Mouse (Mus musculus): ENCODE results near the gene 4933409G03Rik. TPM values are rescaled to one million over a fixed set of nuclear protein-coding genes. Genes with fewer than 3 reads are reported as not detected.
"Not testable (repeated sequence)": the region's sequence is repeated elsewhere in the genome, so short reads cannot be mapped to it uniquely, and the experiment has no call there.

Gene 4933409G03Rik
- not detected in 2 replicates for polyA plus RNA-seq (2015; fragmentation: Nextera tagmentation; extraction: Ambion mirVana)

DNA sequence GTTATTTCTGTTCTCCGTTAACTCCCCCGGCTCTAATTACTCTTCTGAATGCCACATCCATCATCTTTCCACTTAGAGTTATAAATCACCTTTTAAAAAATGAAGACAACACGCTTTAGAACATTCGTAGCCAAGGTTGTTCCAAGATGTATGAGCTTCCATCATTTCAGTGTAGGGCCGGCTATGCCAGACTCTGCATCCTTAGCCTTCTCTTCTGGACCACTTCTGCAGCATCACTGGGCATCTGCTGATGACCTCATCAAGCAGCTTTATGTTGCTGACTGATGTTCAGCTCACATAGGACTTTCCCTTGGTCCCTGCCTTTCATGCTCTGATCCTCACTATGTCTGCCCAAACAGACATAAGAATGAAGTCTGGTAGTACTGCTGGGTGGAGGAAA, at the start of gene 4933409G03Rik:
Gene 4933409G03Rik, plus strand, starts transcription at position 301 of the 400 bp plus-strand sequence.
- no peak for DNase-seq (ENCODE audit: low spot score)

DNA sequence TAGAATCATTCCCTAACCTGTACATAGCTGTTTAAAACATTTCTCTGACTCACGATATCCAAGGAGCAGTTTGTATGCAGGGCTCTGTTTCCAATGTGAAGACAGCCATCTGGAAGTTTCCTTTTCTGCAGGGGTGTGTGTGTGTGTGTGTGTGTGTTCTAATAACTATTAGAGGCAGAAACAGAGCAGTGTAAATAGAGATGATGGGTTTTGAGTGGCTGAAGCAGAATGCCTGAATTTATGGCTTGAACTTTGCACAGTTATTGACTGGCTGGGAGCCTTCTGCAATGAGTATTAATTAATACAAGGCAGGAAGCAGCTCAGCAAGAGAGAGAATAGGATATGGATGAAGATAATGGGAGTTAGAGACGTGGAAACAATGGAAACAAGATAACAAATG, 38.0 kb upstream of the 4933409G03Rik start:
- DNase-seq (ENCODE audit: low spot score) = no peak

DNA sequence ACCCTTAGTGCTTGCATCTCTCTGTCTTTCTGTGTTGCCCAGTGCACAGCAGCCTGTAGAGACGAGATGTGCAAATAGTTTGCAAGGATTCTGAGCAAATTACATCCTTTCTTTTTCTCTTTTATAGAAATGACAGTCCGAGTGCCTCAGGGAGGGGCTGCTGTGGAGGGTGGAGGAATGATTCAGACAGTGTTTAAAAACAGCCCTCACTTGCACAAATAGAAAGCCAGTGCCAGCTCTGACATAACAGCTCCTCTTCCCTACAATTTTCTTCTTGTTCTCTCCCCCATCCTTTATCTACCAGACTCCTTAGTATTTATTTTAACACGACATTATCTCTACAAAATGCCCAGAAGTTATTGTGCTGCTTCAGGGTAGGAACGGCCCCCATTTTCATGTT, 21.4 kb upstream of the 4933409G03Rik start:
- no peak for DNase-seq (ENCODE audit: low spot score)

DNA sequence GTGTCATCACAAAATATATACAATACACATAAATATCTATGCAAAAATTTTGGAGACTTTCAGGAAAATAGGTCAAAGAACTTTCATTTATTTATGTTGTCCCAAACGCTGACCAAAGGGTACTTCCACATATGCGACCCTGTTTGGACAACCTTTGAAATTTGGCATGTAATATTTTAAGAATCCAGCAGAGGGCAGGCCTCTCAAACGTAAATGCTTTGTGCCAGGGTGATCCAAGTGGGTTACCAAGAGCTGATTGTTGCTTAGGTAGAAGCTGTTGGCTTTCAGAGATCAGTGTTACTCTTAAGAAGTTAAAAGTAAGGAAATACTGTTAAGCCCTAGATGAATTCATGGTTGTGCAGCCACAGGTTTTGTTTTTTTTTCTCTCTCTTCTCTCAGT, 18.9 kb upstream of the 4933409G03Rik start:
- DNase-seq (ENCODE audit: low spot score) = peak; percentile 46

DNA sequence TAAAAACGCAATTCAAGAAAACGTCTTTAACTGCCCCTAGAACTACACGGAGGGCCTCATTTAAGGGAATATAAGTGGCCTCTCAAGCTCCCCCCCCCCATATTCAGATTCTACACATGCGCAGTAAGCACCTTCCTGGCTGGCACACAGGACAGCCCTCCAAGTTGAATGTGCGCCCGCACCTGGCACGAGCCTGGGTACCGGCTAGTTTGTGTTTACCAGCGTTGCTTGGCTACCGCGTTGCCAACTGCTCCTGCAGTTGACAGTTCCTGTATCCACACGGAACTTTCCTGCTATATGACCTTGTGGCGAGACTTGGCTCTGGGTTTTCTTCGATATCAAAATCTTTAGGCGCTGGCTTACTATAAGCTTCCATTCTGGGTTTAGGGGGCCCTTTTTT, 13.9 kb upstream of the 4933409G03Rik start:
- DNase-seq (ENCODE audit: low spot score) = no peak

DNA sequence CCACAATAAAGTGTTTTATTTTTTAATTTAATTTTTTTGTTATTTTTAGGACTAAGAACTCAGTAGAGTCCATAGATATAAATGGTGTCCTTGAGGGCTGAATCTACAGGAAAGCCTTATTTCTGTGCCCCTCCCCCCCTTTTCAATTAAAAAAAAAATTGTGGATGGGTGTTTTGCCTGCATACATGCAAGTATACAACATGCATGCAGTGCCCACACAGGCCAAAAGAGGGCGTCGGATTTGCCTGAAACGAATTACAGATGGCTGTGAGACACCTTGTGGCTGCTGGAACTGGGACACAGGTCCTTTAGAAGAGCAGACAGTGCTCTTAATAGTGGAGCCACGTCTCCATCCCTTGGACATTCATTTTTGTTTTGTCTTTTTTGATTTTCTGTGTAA, 9.9 kb upstream of the 4933409G03Rik start:
- peak; percentile 49 for DNase-seq (ENCODE audit: low spot score)

DNA sequence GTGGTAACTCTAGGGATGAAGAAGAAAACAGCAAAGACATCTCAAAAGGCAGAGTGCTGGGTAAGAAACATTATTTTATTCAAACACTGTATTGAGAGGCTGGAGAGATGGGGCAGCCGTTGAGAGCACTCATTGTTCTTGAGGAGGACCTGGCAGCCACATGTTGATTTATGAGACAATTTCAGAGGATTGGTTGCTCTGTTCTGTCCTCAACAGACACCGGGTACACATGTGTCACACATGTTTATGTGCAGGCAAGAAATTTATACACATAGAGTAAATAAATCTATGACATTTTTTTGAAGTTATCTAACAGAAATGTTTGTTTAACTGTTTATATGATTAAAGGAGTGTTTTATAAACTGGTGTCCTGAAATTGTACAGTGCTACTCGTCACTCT, 10.6 kb downstream of the 4933409G03Rik start:
- no peak for DNase-seq (ENCODE audit: low spot score)

DNA sequence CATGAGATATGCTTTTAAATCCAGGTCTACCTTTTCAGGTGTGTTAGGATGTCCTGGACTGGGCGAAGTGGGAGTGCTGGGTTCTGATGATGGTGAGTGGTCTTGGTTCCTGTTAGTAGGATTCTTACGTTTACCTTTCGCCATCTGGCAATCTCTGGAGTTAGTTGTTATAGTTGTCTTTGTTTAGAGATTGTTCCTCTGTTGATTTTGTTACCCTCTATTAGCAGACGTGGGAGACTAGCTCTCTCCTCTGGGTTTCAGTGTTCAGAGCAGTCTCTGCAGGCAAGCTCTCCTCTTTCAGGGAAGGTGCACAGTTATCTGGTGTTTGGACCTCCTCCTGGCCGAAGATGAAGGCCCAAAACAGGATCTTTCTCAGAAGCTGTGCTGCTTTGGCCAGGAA, 74.0 kb downstream of the 4933409G03Rik start, which contains the start of gene 4932414N04Rik:
Gene 4932414N04Rik, plus strand, starts transcription at position 301 of the 400 bp plus-strand sequence.
- DNase-seq (ENCODE audit: low spot score) = not testable (repeated sequence)

Other genes starting within 250 kb of the 4933409G03Rik start
- gene Stk39, start 110.1 kb upstream of the 4933409G03Rik start, polyA plus RNA-seq (2015; fragmentation: Nextera tagmentation; extraction: Ambion mirVana) = 13.1 and 14.7 TPM in 2 replicates
- gene 4932414N04Rik, start 74.1 kb downstream of the 4933409G03Rik start, polyA plus RNA-seq (2015; fragmentation: Nextera tagmentation; extraction: Ambion mirVana) = not detected in 2 replicates